Mouse (Mus musculus): ENCODE data around the gene Nfkbiz. TPM values are rescaled to one million over a fixed set of nuclear protein-coding genes. Genes with fewer than 3 reads are reported as not detected.
A peak's percentile ranks its signal among the peaks of the same experiment; 100 is the strongest.

The Nfkbiz gene
- total and polyA plus RNA-seq, 3 experiments = 1.3 to 2.4 TPM; not detected in 1

DNA sequence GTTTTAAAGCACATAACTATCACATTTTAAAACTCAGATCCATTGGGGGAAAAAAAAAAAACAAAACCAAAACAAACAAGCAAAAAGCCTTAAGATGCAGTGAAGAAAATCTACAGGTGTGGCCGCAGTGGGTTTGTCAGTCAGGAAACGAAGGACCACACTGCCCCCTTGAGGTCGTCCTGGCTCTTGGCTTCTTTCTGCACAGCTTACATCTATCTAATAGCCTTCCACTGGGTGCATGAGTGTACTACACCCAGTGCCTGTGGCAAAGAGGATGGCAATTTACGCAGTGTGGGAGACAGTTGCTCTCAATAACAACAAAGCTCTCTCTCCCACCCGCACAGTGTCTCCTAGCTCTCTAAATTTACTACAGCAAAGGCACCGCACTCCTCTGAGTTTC, 19.8 kb upstream of the Nfkbiz start:
- no peak for TF ChIP-seq TCF12 (IDR thresholded peaks at IDR 0.05; ENCODE audit: low read depth, low read length)
- peak; percentile 66 to 77 (median 77) for TF ChIP-seq CTCF (IDR thresholded peaks at IDR 0.05 in 2 of 3, conservative IDR thresholded peaks at IDR 0.05 in 1 of 3; ENCODE audit: control insufficient read depth in 1 of 3, insufficient read depth in 1 of 3, low read depth in 2 of 3, low read length in 3 of 3, poor library complexity in 1 of 3, severe bottlenecking in 1 of 3)
- TF ChIP-seq ZC3H11A (IDR thresholded peaks at IDR 0.05; ENCODE audit: low read depth, low read length) = 0 out of 2 replicates have a peak, but pooled peaks have one; percentile 27
- TF ChIP-seq SMC3 (IDR thresholded peaks at IDR 0.05; ENCODE audit: low read depth, low read length) = peak; percentile 53
- TF ChIP-seq RAD21 (IDR thresholded peaks at IDR 0.05; ENCODE audit: low read depth, low read length) = peak; percentile 60
- DNase-seq (ENCODE audit: low read depth, low spot score) = peak; percentile 73
- no peaks in the 10 kb centered on the region for H3K9me3 ChIP-seq (replicated peaks; ENCODE audit: insufficient read depth, low read length)
- H3K4me1 ChIP-seq (ENCODE audit: control insufficient read depth in 1 of 2, insufficient read depth in 2 of 2, low read length in 2 of 2) = no peaks in the 10 kb centered on the region
- no peak overlapping the region for H3K27ac ChIP-seq (ENCODE audit: control insufficient read depth, low read depth, low read length)
- no peak overlapping the region for H3K4me3 ChIP-seq (ENCODE audit: control insufficient read depth in 1 of 2, insufficient read depth in 1 of 2, low read depth in 2 of 2, low read length in 2 of 2)
- H3K79me2 ChIP-seq (ENCODE audit: control insufficient read depth, insufficient read depth, low read length, poor library complexity) = no peaks in the 10 kb centered on the region
- no peak overlapping the region for H3K9ac ChIP-seq (ENCODE audit: control insufficient read depth, low read depth, low read length, poor library complexity, severe bottlenecking)
- H3K36me3 ChIP-seq (ENCODE audit: control insufficient read depth in 1 of 2, insufficient read depth in 2 of 2, low read length in 2 of 2) = peaks cover 0 to 3% of the 10 kb centered on the region in 2 experiments; a peak in 3 of 4 replicates
- no peaks in the 10 kb centered on the region for H3K27me3 ChIP-seq (ENCODE audit: control insufficient read depth in 1 of 2, insufficient read depth in 2 of 2, low read length in 2 of 2)

GRCm38 (mm10) chr16:55852943-55853727, 14.4 kb upstream of the Nfkbiz start:
- no peak overlapping the region for H3K4me3 ChIP-seq (ENCODE audit: control insufficient read depth in 1 of 2, insufficient read depth in 1 of 2, low read depth in 2 of 2, low read length in 2 of 2)
- H3K79me2 ChIP-seq (ENCODE audit: control insufficient read depth, insufficient read depth, low read length, poor library complexity) = no peaks in the 10 kb centered on the region
- DNase-seq (ENCODE audit: low read depth, low spot score) = peak; percentile 85
- H3K9me3 ChIP-seq (replicated peaks; ENCODE audit: insufficient read depth, low read length) = no peaks in the 10 kb centered on the region
- no peak overlapping the region for H3K27ac ChIP-seq (ENCODE audit: control insufficient read depth, low read depth, low read length)
- no peak overlapping the region for H3K9ac ChIP-seq (ENCODE audit: control insufficient read depth, low read depth, low read length, poor library complexity, severe bottlenecking)
- no peaks in the 10 kb centered on the region for H3K27me3 ChIP-seq (ENCODE audit: control insufficient read depth in 1 of 2, insufficient read depth in 2 of 2, low read length in 2 of 2)
- no peaks in the 10 kb centered on the region; a peak in 1 of 4 replicates for H3K36me3 ChIP-seq (ENCODE audit: control insufficient read depth in 1 of 2, insufficient read depth in 2 of 2, low read length in 2 of 2)
- no peaks in the 10 kb centered on the region for H3K4me1 ChIP-seq (ENCODE audit: control insufficient read depth in 1 of 2, insufficient read depth in 2 of 2, low read length in 2 of 2)
- TF ChIP-seq BHLHE40 (IDR thresholded peaks at IDR 0.05; ENCODE audit: borderline replicate concordance, low read depth, low read length) = peak; percentile 72
- TF ChIP-seq ZC3H11A (IDR thresholded peaks at IDR 0.05; ENCODE audit: low read depth, low read length) = peak; percentile 71
- TF ChIP-seq SMC3 (IDR thresholded peaks at IDR 0.05; ENCODE audit: low read depth, low read length) = peak; percentile 87
- TF ChIP-seq USF1 (IDR thresholded peaks at IDR 0.05; ENCODE audit: low read depth, low read length) = peak; percentile 22; the same call in 1 of the 2 replicates
- peak; percentile 97 for TF ChIP-seq RAD21 (IDR thresholded peaks at IDR 0.05; ENCODE audit: low read depth, low read length)
- peak; percentile 83 to 94 (median 85) for TF ChIP-seq CTCF (IDR thresholded peaks at IDR 0.05 in 2 of 3, conservative IDR thresholded peaks at IDR 0.05 in 1 of 3; ENCODE audit: control insufficient read depth in 1 of 3, insufficient read depth in 1 of 3, low read depth in 2 of 3, low read length in 3 of 3, poor library complexity in 1 of 3, severe bottlenecking in 1 of 3)
- TF ChIP-seq RCOR1 (IDR thresholded peaks at IDR 0.05; ENCODE audit: low read depth, low read length) = no peak
- peak; percentile 91 for TF ChIP-seq MAX (IDR thresholded peaks at IDR 0.05; ENCODE audit: low read length)
- peak; percentile 23; the same call in 1 of the 2 replicates for TF ChIP-seq MYC (IDR thresholded peaks at IDR 0.05; ENCODE audit: low read depth, low read length)
- no peak for TF ChIP-seq SIN3A (IDR thresholded peaks at IDR 0.05; ENCODE audit: low read length)

- Histone ChIP-seq H3K27me3 (ENCODE audit: control insufficient read depth in 1 of 2, insufficient read depth in 2 of 2, low read length in 2 of 2) (no peaks in the 10 kb centered on the region), H3K4me3 (ENCODE audit: control insufficient read depth in 1 of 2, insufficient read depth in 1 of 2, low read depth in 2 of 2, low read length in 2 of 2) (no peak overlapping the region), H3K4me1 (ENCODE audit: control insufficient read depth in 1 of 2, insufficient read depth in 2 of 2, low read length in 2 of 2) (no peaks in the 10 kb centered on the region), H3K79me2 (ENCODE audit: control insufficient read depth, insufficient read depth, low read length, poor library complexity) (no peaks in the 10 kb centered on the region), H3K9me3 (replicated peaks; ENCODE audit: insufficient read depth, low read length) (no peaks in the 10 kb centered on the region), H3K27ac (ENCODE audit: control insufficient read depth, low read depth, low read length) (no peak overlapping the region), H3K9ac (ENCODE audit: control insufficient read depth, low read depth, low read length, poor library complexity, severe bottlenecking) (no peak overlapping the region), H3K36me3 (ENCODE audit: control insufficient read depth in 1 of 2, insufficient read depth in 2 of 2, low read length in 2 of 2) (no peaks in the 10 kb centered on the region; a peak in 1 of 4 replicates)
- no peak for TF ChIP-seq MEF2A (IDR thresholded peaks at IDR 0.05; ENCODE audit: extremely low read depth, insufficient replicate concordance, low read depth, low read length, poor library complexity, severe bottlenecking)
- TF ChIP-seq EP300 (IDR thresholded peaks at IDR 0.05; ENCODE audit: low read depth in 1 of 2, low read length in 2 of 2) = no peak
- TF ChIP-seq ZKSCAN1 (IDR thresholded peaks at IDR 0.05; ENCODE audit: low read depth, low read length) = no peak
- no peak for TF ChIP-seq MAZ (IDR thresholded peaks at IDR 0.05; ENCODE audit: low read depth, low read length)
- no peak for TF ChIP-seq TAL1 (IDR thresholded peaks at IDR 0.05; ENCODE audit: low read length)
- no peak for TF ChIP-seq CHD2 (IDR thresholded peaks at IDR 0.05; ENCODE audit: low read length)
- TF ChIP-seq SMC3 (IDR thresholded peaks at IDR 0.05; ENCODE audit: low read depth, low read length) = no peak
- TF ChIP-seq MAX (IDR thresholded peaks at IDR 0.05; ENCODE audit: low read length) = no peak
- no peak for TF ChIP-seq TCF12 (IDR thresholded peaks at IDR 0.05; ENCODE audit: low read depth, low read length)
- TF ChIP-seq TBP (IDR thresholded peaks at IDR 0.05; ENCODE audit: low read depth, low read length) = no peak
- TF ChIP-seq ZC3H11A (IDR thresholded peaks at IDR 0.05; ENCODE audit: low read depth, low read length) = no peak
- TF ChIP-seq NELFE (IDR thresholded peaks at IDR 0.05; ENCODE audit: low read depth, low read length) = no peak
- no peak for TF ChIP-seq MAFK (IDR thresholded peaks at IDR 0.05; ENCODE audit: borderline replicate concordance, low read depth, low read length)
- TF ChIP-seq ETS1 (IDR thresholded peaks at IDR 0.05; ENCODE audit: low read depth, low read length) = no peak
- TF ChIP-seq RCOR1 (IDR thresholded peaks at IDR 0.05; ENCODE audit: low read depth, low read length) = no peak
- no peak for TF ChIP-seq GATA1 (IDR thresholded peaks at IDR 0.05; ENCODE audit: low read depth, low read length)
- no peak for TF ChIP-seq JUND (IDR thresholded peaks at IDR 0.05; ENCODE audit: low read depth, low read length)
- DNase-seq (ENCODE audit: low read depth, low spot score) = no peak
Measured at GRCm38 (mm10) chr16:55852515-55852914, 13.8 kb upstream of the Nfkbiz start.
